Comparison of ENCODE assay signal across 8 mouse cellular contexts in the genomic region with DNA sequence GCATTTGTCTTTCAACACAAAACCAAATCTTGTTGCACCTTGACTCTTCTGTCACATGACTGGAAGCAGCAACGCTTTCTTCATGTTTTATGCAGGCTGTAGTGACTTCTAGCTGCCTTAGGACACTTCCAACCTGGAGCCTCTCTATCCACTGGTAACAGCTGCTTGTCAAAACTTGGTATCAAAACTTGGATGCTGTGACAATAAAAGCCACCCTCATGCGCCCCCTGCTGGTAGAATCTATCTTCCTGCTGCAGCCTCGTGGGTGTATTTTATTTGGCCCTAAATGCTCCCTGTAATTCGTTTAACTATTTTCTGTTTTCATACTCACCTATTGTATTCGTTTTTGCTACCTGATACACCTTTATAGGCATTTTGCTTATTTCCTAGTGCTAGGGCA. TPM values are rescaled to one million over a fixed set of nuclear protein-coding genes. Genes with fewer than 3 reads are reported as not detected.
DNase-seq lines count a peak whose midpoint lies in the region; ATAC-seq and TF ChIP-seq lines count a peak whose summit lies in the region.

No protein-coding gene starts in this region.

- H3K4me2 ChIP-seq in midbrain, embryonic 13.5 days (replicated peaks): no peak overlapping the region
- no peak overlapping the region for H3K4me2 ChIP-seq in forebrain, embryonic 15.5 days (replicated peaks)
- H3K4me2 ChIP-seq in liver, embryonic 14.5 days (ENCODE audit: low read depth): no peak overlapping the region

- H3K4me1 ChIP-seq in midbrain, embryonic 10.5 days: peaks cover 5% of the 10 kb centered on the region
- no peaks in the 10 kb centered on the region for H3K4me1 ChIP-seq in midbrain, embryonic 13.5 days (replicated peaks)
- H3K4me1 ChIP-seq in bone marrow, adult 2 months (ENCODE audit: control insufficient read depth, insufficient read depth, low read length): no peaks in the 10 kb centered on the region
- H3K4me1 ChIP-seq in forebrain, embryonic 15.5 days: peaks cover 9% of the 10 kb centered on the region; the same call in 1 of the 2 replicates
- no peaks in the 10 kb centered on the region for H3K4me1 ChIP-seq in liver, embryonic 14.5 days (replicated peaks; ENCODE audit: control insufficient read depth in 2 of 2, insufficient read depth in 2 of 2, low read length in 1 of 2)

- TF ChIP-seq POLR2A in bone marrow, adult 2 months (IDR thresholded peaks at IDR 0.05; ENCODE audit: borderline replicate concordance, control insufficient read depth, low read depth, low read length): no peak

- H3K9ac ChIP-seq in midbrain, embryonic 13.5 days (replicated peaks): no peak overlapping the region
- H3K9ac ChIP-seq in forebrain, embryonic 15.5 days (replicated peaks): no peak overlapping the region
- no peak overlapping the region for H3K9ac ChIP-seq in liver, embryonic 14.5 days (replicated peaks)

- no peaks in the 10 kb centered on the region for H3K36me3 ChIP-seq in midbrain, embryonic 10.5 days
- H3K36me3 ChIP-seq in midbrain, embryonic 13.5 days: no peaks in the 10 kb centered on the region
- no peaks in the 10 kb centered on the region for H3K36me3 ChIP-seq in forebrain, embryonic 15.5 days
- H3K36me3 ChIP-seq in liver, embryonic 14.5 days (replicated peaks; ENCODE audit: control insufficient read depth, insufficient read depth, low read depth): no peaks in the 10 kb centered on the region

- DNase-seq in midbrain, embryonic 10.5 days (ENCODE audit: low spot score): peak; percentile 76
- peak; percentile 86 for DNase-seq in kidney, adult 9 months
- peak in 2 of 3 experiments; percentile 13 to 22 for DNase-seq in liver, embryonic 14.5 days (ENCODE audit: low read depth in 3 of 3, low spot score in 3 of 3)
- DNase-seq in retina, postnatal 1 day: peak; percentile 81
- DNase-seq in thymus, postnatal 4 days: peak; percentile 86

- 22% methylated on average over 5 of the region's 5 CpGs for WGBS in midbrain, embryonic 10.5 days
- WGBS in midbrain, embryonic 13.5 days: 18% methylated on average over 5 of the region's 5 CpGs
- WGBS in bone marrow, adult 2 months: 12% methylated on average over 5 of the region's 5 CpGs
- WGBS in forebrain, embryonic 15.5 days: 11% methylated on average over 5 of the region's 5 CpGs
- WGBS in liver, embryonic 14.5 days (ENCODE audit: insufficient replicate concordance): 9% methylated on average over 5 of the region's 5 CpGs

- peak; percentile 59 for TF ChIP-seq CTCF in bone marrow, adult 2 months (IDR thresholded peaks at IDR 0.05; ENCODE audit: control insufficient read depth, insufficient read depth, low read length)
- TF ChIP-seq CTCF in liver, embryonic 14.5 days (IDR thresholded peaks at IDR 0.05; ENCODE audit: low read depth): peak; percentile 82

- H3K9me3 ChIP-seq in midbrain, embryonic 10.5 days (replicated peaks): no peaks in the 10 kb centered on the region
- H3K9me3 ChIP-seq in midbrain, embryonic 13.5 days: no peaks in the 10 kb centered on the region
- H3K9me3 ChIP-seq in forebrain, embryonic 15.5 days: no peaks in the 10 kb centered on the region
- H3K9me3 ChIP-seq in liver, embryonic 14.5 days (ENCODE audit: control insufficient read depth, low read length): no peaks in the 10 kb centered on the region

- ATAC-seq in midbrain, embryonic 13.5 days: no peak
- 0 out of 2 replicates have a peak, but pooled peaks have one; percentile 32 for ATAC-seq in forebrain, embryonic 15.5 days (replicated peaks)
- no peak for ATAC-seq in liver, embryonic 14.5 days (ENCODE audit: insufficient read depth)

- no peak overlapping the region for H3K4me3 ChIP-seq in midbrain, embryonic 10.5 days
- H3K4me3 ChIP-seq in midbrain, embryonic 13.5 days (replicated peaks): no peak overlapping the region
- H3K4me3 ChIP-seq in bone marrow, adult 2 months (replicated peaks; ENCODE audit: control insufficient read depth, low read depth, low read length): no peak overlapping the region
- H3K4me3 ChIP-seq in forebrain, embryonic 15.5 days: no peak overlapping the region
- no peak overlapping the region for H3K4me3 ChIP-seq in liver, embryonic 14.5 days (ENCODE audit: insufficient read depth in 1 of 2, low read depth in 2 of 2, low read length in 2 of 2)

- no peaks in the 10 kb centered on the region for H3K27me3 ChIP-seq in midbrain, embryonic 10.5 days (ENCODE audit: low read depth, poor library complexity, severe bottlenecking)
- no peaks in the 10 kb centered on the region for H3K27me3 ChIP-seq in midbrain, embryonic 13.5 days
- H3K27me3 ChIP-seq in forebrain, embryonic 15.5 days: no peaks in the 10 kb centered on the region
- no peaks in the 10 kb centered on the region for H3K27me3 ChIP-seq in liver, embryonic 14.5 days (ENCODE audit: control insufficient read depth, insufficient read depth, low read length)

- no peak overlapping the region for H3K27ac ChIP-seq in midbrain, embryonic 10.5 days (replicated peaks)
- no peak overlapping the region for H3K27ac ChIP-seq in midbrain, embryonic 13.5 days
- no peak overlapping the region for H3K27ac ChIP-seq in bone marrow, adult 2 months (ENCODE audit: control insufficient read depth, insufficient read depth, low read depth, low read length, poor library complexity)
- H3K27ac ChIP-seq in forebrain, embryonic 15.5 days (replicated peaks): no peak overlapping the region
- no peak overlapping the region for H3K27ac ChIP-seq in liver, embryonic 14.5 days

- TF ChIP-seq EP300 in liver, embryonic 14.5 days (IDR thresholded peaks at IDR 0.05; ENCODE audit: low read depth): no peak

RNA-seq across cellular contexts. Expression of a gene that starts 9.3 kb away (rescaled TPM):
- polyA plus RNA-seq in midbrain, embryonic 10.5 days (2016; fragmentation: Nextera tagmentation; extraction: Ambion mirVana): 18.5 and 22.8 TPM in 2 replicates
- polyA plus RNA-seq in midbrain, embryonic 13.5 days (2015; fragmentation: Nextera tagmentation; extraction: Ambion mirVana): 46.6 and 48.0 TPM in 2 replicates
- 7.5 and 12.7 TPM in 2 replicates for polyA plus RNA-seq in bone marrow, adult 2 months (2011; ENCODE audit: insufficient read depth, insufficient read length, low replicate concordance, missing spikeins)
- 67.6 and 73.1 TPM in 2 replicates for polyA plus RNA-seq in forebrain, embryonic 15.5 days (2015; fragmentation: Nextera tagmentation; extraction: Ambion mirVana)
- polyA plus RNA-seq in liver, embryonic 14.5 days (2012; rRNA removed): 2.3 and 4.0 TPM in 2 replicates
- 5.8 and 6.7 TPM in 2 replicates for polyA plus RNA-seq in liver, embryonic 14.5 days (2014; fragmentation: Nextera tagmentation; extraction: Ambion mirVana)

RNA-seq across cellular contexts. Expression of a gene that starts 21.8 kb away (rescaled TPM):
- polyA plus RNA-seq in midbrain, embryonic 10.5 days (2016; fragmentation: Nextera tagmentation; extraction: Ambion mirVana): 111 and 116 TPM in 2 replicates
- 103 TPM in 2 replicates for polyA plus RNA-seq in midbrain, embryonic 13.5 days (2015; fragmentation: Nextera tagmentation; extraction: Ambion mirVana)
- 28.6 and 45.3 TPM in 2 replicates for polyA plus RNA-seq in bone marrow, adult 2 months (2011; ENCODE audit: insufficient read depth, insufficient read length, low replicate concordance, missing spikeins)
- 104 and 108 TPM in 2 replicates for polyA plus RNA-seq in forebrain, embryonic 15.5 days (2015; fragmentation: Nextera tagmentation; extraction: Ambion mirVana)
- 16.9 and 22.6 TPM in 2 replicates for polyA plus RNA-seq in liver, embryonic 14.5 days (2012; rRNA removed)
- polyA plus RNA-seq in liver, embryonic 14.5 days (2014; fragmentation: Nextera tagmentation; extraction: Ambion mirVana): 57.7 and 63.5 TPM in 2 replicates

Comparison
In these comparisons a context has a peak if more than half of its experiments do, and no peak if none do; other contexts are left out.
1. DNase-seq: peak in every context shown above with its lines; median percentile 86 in kidney, adult 9 months; 86 in thymus, postnatal 4 days; 81 in retina, postnatal 1 day; 76 in midbrain, embryonic 10.5 days; 18 in liver, embryonic 14.5 days.